Mouse (Mus musculus) adrenal gland (tissue): ENCODE measurements around the gene Epn1.

Experiments
- intact Hi-C: fragments of 180-260 bp; cut with DNase I; formaldehyde crosslinking; loops from one replicate; pipeline ENCODE4 v1.15.1; 2025

Epn1 gene

DNA sequence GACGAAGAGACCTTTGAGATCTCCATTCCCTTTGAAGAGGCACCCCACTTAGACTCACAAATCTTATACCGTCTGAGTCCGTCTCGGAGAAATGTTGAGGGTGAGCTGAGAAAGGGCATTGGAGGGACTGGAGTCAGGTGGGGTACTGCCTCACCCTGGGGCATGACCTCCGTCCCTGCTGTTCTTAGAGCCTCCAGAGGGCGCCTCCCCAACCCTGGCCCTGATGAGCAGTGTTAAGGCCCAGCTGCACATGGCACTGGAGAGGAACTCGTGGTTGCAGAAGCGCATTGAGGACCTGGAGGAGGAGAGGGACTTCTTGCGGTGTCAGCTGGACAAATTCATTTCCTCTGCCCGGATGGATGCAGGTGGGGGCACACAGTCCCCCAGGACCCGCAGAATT lies 22.2 kb upstream of the Epn1 start:
- intact Hi-C loops = no loop called here

DNA sequence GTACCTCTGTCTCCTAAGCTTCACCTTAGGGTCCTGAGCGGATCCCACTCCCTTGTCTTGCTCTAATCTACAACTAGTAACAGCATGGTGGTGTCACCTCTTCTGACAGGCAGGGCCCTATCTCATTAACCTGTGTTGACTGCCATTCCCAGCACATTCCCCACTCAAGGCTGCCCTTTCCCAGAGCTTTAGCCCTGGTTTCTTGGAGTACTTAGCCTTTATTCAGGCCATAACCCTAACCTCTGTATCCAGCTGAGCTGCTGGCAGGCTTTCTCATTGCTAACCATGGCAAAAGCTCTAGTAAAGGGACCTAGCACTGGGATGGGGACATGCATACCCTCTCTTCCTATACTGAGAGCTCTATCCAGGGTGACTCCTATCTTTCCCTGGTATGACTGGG lies 21.4 kb upstream of the Epn1 start:
- intact Hi-C loops = no loop called here

DNA sequence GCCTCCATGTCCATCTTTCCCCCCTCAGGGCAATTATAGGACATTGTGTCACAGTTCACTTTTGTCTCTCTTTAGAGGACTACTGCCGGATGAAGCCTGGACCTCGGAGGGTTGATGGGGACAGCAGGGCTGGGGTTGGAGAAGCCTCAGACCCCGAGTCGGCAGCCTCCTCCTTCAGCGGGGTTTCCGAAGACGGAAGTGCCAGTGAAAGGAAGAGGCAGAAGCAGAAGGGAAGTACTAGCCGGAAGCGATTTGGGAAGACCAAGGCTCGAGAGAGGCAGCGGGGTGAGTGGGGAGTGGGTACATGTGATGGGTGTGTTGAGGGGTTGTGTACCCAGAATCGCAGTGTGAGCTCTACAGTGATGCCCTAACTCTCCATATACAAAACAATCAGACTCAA lies 20.6 kb upstream of the Epn1 start:
- intact Hi-C loops = no loop called here

DNA sequence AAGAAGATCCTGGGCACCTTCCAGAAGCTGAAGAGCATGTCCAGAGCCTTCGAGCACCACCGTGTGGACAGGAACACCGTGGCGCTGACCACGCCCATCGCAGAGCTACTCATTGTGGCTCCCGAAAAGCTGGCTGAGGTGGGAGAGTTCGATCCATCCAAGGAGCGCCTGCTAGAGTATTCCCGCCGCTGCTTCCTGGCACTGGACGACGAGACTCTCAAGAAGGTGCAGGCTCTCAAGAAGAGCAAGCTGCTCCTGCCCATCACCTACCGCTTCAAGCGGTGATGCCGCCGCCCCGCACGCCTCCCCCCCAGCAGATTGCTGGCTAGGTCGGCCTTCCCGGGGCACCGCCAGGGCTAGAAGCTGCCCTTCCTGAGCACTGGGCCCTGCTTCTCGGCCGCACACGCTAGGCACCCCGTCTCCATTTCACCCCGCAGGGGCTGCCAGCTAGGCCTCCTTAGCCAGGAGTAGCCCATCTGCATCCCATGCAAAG lies 19.8 kb upstream of the Epn1 start:
- intact Hi-C loops = no loop called here

DNA sequence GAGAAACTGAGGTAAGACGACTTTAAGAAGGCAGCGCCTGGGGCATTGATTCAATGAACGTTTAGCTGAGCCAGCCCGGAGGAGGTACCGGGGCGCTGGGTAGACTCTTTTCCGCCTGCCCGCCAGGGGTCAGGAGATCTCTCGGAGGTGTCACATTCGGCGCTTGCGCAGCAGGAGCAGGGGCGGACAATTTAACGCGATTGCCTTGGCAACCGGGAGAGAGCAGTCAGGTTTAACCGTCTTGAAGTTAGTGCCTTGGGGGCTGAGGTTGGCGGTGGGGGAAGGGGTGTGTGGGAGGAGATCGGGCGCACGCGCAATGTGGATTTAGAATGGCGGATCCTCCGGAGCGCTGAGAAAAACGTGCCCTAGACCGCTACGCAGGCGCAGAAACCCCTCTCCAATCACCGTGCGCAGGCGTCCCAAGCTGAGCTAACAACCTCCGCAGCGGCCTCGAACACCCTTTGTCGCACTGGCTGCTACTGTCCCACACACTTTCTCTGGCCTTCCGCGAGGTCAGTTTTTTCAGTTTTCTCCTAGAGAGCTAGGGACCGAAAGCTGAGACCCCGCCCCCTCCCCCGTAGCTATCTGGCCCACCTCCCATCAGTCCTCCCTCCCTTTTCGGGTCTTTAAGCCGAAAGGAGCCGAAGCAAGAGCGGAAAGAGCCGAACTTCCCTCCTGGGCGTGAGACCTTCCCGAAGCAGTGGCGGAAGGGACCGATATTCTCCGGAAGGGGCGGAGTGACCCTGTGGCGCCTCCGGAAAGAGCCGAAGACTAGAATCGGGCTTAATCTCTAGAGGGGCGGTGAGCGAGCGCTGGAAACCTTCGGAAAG lies 18.9 kb upstream of the Epn1 start:
- intact Hi-C loops = no loop called here

DNA sequence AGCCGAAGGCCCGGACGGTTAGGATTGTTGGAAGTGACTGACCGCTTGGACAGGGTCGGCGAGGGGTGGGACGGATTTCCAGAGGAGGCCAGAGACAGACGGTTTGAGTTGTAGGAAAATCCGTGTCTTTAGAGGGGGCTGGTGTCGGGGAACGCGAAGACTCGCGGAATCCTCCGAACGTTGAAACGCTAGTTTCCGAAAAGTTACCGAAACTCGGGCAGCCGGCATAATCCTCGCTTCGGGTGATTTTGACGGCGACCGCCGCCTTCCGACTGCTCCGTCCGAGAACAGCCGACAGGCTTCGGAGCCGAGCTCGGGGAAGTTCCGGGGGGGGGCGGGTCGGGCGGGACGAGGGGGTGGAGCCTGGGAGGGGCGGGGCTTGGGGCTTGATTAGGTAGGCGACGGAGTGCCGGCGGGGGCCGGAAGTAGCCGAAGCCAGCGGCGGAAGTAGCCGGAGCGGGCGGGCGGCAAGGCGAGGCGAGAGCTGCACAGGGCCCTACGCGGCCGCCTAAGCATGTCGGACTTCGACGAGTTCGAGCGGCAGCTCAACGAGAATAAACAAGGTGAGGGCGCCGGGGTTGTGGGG lies 18.2 kb upstream of the Epn1 start, which contains the start of gene U2af2:
TSS of gene U2af2 (plus strand) at position 370 of the 586 bp plus-strand sequence.
- intact Hi-C loops = no loop called here

DNA sequence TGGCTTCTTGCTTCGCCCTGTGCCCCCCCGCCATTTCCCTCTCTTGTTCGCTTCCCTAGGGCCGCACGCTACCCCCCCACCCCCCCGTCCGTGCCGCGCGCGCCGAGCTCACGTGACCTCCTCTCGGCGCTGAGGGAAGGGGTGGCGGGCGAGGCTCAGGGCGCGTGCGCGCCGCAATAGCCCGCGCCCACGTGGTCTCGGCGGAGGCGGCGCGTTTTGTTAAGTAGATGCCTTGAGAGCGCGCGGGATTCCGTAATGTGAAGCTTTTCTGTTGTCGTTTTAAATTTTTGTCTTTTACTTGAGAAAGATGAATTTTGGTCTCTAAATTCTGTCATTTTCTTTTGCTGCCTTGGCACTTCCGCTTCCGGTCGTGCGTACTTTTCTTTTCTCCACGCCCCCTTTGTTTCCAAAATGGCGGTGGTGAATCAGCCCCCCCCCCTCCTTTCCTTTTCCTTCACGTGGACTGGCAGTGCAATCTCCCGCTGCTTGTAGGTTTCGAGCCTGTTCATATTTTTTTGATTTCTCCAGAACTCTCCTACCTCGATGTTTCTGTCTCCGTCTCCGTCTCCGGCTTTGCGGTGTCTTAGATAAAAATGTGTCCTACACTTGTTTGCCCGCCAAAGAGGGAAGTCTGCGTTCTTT lies 17.6 kb upstream of the Epn1 start:
- intact Hi-C loops = no loop called here

DNA sequence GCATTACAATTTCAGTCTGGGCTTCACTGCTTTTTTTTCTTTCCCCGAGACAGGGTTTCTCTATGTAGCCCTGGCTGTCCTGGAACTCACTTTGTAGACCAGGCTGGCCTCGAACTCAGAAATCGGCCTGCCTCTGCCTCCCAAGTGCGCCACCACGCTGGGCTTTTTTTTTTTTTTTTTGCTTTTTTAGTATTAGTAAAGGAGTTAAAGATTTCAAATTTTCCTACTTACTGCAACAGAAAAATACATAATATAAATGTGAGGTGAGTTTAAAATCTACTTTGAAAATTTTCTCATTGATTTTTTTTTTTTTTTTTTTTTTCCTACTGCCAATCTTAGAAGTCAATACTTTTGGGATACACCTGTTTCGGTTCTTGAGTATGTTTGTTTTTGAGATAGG lies 15.1 kb upstream of the Epn1 start:
- intact Hi-C loops = no loop called here

- intact Hi-C loops = loop anchor here (10.0 kb wide), 1 partner anchor 51 kb away; the partner anchor contains the start of gene Rasl2-9
Measured at GRCm38 (mm10) chr7:5073586-5073985, 6.4 kb upstream of the Epn1 start.

DNA sequence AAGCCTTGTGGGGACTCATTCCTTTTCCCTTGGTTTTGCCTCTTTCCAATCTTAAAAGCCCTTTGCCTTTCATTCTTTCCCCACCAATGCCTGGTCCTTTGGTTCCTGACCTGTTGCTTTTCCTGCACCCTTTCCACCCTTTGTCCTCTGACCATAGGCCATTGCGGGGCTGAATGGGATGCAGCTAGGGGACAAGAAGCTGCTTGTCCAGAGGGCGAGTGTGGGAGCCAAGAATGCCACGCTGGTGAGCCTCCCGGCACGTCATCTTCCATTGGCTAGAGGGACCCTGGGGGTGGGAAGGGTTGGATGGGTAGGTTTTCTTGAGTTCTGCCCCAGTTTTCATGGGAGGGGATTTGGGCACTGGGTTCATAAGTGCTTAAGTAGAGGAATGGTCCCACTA lies 5.1 kb upstream of the Epn1 start:
- intact Hi-C loops = loop anchor here (10.0 kb wide), 1 partner anchor 50 kb away; the partner anchor contains the start of gene Rasl2-9

- intact Hi-C loops = loop anchor here (10.0 kb wide), 1 partner anchor 48 kb away; the partner anchor contains the start of gene Rasl2-9
Measured at GRCm38 (mm10) chr7:5076931-5077330, 3.1 kb upstream of the Epn1 start.

- intact Hi-C loops = loop anchor here (10.0 kb wide), 1 partner anchor 45 kb away; the partner anchor contains the start of gene Rasl2-9
Measured at GRCm38 (mm10) chr7:5079365-5080009, 548 bp upstream of the Epn1 start.

DNA sequence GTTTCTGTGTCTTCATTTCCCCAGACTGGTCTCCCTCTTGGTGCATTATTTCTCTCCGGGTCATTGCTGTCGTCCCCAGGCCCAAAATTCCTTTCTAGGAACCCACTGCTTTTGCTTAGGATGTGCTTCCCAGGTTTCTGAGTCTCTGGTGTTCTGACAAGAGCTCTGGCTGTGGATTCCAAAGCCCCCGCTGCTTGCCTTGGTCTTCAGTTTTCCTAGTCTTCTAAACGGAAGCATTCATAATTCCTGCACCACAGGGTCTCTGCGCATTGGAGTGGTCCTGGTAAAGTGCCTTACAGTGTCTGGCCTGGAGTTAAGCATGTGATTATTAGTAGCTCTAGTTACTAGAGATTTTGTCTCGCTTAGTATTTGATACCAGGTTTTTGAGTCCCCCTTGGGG lies 780 bp downstream of the Epn1 start:
- intact Hi-C loops = no loop called here

- intact Hi-C loops = no loop called here
Measured at GRCm38 (mm10) chr7:5081241-5081640, 1.2 kb downstream of the Epn1 start.

DNA sequence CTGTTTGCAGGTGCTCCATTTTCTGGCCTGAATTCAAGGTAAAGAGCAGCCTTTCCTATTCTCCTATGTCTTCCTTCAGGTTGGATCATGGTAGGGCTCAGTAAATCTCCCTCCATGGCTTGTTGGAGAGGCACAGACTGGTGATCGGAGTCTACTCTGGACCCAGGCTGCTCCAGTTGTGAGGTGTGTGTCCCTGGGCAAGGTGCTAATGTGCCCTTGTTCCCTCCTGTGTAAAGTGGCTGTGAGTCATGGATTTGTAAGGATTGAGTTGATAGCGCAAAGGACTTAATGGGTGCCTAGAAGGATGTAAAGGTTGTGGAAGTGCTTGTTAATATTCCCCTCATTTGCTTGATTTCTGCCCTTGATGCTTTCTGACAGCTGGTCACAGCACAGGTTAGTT lies 1.9 kb downstream of the Epn1 start:
- intact Hi-C loops = no loop called here

- intact Hi-C loops = no loop called here
Measured at GRCm38 (mm10) chr7:5083325-5084105, 3.5 kb downstream of the Epn1 start.

DNA sequence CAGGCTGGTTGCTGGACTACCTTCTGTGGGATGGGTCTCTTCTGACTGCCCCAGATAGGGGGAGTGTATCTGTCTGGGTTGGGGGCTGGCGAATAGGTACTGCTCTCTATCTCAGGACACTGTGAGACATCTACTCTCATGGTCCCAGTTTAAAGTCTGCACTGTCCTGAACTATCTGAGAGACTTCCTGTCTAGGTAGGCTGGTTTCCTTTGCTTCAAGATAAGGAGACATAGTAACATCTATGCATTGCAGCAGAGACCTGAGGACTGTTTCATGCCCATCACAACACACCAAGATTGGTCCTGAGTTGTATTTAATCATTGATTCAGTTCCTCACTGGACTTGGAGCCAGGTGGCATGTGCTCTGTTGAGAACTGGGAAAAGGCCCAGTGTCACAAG lies 5.5 kb downstream of the Epn1 start:
- intact Hi-C loops = no loop called here

GRCm38 (mm10) chr7:5086921-5087440 lies 6.9 kb downstream of the Epn1 start:
- intact Hi-C loops = no loop called here

GRCm38 (mm10) chr7:5087886-5088285 lies 7.9 kb downstream of the Epn1 start:
- intact Hi-C loops = no loop called here

DNA sequence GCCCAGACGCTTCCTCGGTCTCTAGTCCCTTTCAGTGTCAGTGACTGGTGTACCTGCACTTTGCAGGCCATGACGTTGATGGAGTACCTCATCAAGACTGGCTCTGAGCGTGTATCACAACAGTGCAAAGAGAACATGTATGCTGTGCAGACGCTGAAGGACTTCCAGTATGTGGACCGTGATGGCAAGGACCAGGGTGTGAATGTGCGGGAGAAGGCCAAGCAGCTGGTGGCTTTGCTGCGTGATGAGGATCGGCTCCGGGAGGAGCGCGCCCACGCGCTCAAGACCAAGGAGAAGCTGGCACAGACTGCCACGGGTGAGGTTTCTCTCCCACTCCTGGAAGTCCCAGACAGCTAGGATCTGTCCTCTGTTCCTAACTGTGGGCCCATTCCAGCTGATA lies 9.8 kb downstream of the Epn1 start:
- intact Hi-C loops = no loop called here
